Mouse (Mus musculus) lung, embryonic 16.5 days (tissue): Measurements from ENCODE around the gene Nrxn3. TPM values are rescaled to one million over a fixed set of nuclear protein-coding genes. Genes with fewer than 3 reads are reported as not detected.

Source experiments
- ATAC-seq: fragments of 200-750 bp; cut with Nextera tagmentation; 2 replicates; pipeline ENCODE4 v1.8.0; 2017; ENCODE audit warnings: low read depth, mild to moderate bottlenecking, moderate library complexity
- H3K27ac ChIP-seq: fragments of 300-500 bp; sonication (generic); 2 replicates; pipeline ENCODE4 v1.5.1; 2014; ENCODE audit warnings: mild to moderate bottlenecking, control low read depth, low read length
- H3K27me3 ChIP-seq: fragments of 300-500 bp; sonication (generic); 2 replicates; pipeline ENCODE4 v1.6.1; 2014; ENCODE audit warnings: low read depth, low read length, mixed read lengths; ENCODE audit not compliant: control insufficient read depth, insufficient read depth
- H3K36me3 ChIP-seq: fragments of 300-500 bp; sonication (generic); 2 replicates; pipeline ENCODE4 v1.6.1; 2014; ENCODE audit warnings: low read length; ENCODE audit not compliant: control insufficient read depth, insufficient read depth
- H3K4me1 ChIP-seq: fragments of 300-500 bp; sonication (generic); replicated peaks from 2 replicates; pipeline ENCODE4 v1.6.1; 2014; ENCODE audit warnings: low read length, mixed read lengths; ENCODE audit not compliant: control insufficient read depth, insufficient read depth
- H3K4me2 ChIP-seq: fragments of 300-500 bp; sonication (generic); 2 replicates; pipeline ENCODE4 v1.6.1; 2014; ENCODE audit warnings: low read depth, low read length, control low read depth
- H3K4me3 ChIP-seq: fragments of 300-500 bp; sonication (generic); 2 replicates; pipeline ENCODE4 v1.5.1; 2014; ENCODE audit warnings: mild to moderate bottlenecking, low read length, control low read depth
- H3K9ac ChIP-seq: fragments of 300-500 bp; sonication (generic); 2 replicates; pipeline ENCODE4 v1.6.1; 2014; ENCODE audit warnings: low read length, control low read depth
- H3K9me3 ChIP-seq: fragments of 300-500 bp; sonication (generic); 2 replicates; pipeline ENCODE4 v1.6.1; 2016; ENCODE audit warnings: low read length; ENCODE audit not compliant: control insufficient read depth
- WGBS: fragments of 180-500 bp; shearing (Covaris S2); extraction: QIAGEN DNeasy Blood & Tissue Kit; methylation state at CpG from one replicate; pipeline ENCODE4 v1.1.7; 2014; 5-methylcytosine and 5-hydroxymethylcytosine counted together
- polyA plus RNA-seq: library from polyadenylated mRNA; unstranded; fragments of >200 nt; fragmentation: Nextera tagmentation; extraction: Ambion mirVana; gene quantifications from 2 replicates; pipeline ENCODE4 v1.2.1, GENCODE M21; 2015

Nrxn3 gene
- polyA plus RNA-seq, 1 experiment from 2014 or later: 3.1 TPM

DNA sequence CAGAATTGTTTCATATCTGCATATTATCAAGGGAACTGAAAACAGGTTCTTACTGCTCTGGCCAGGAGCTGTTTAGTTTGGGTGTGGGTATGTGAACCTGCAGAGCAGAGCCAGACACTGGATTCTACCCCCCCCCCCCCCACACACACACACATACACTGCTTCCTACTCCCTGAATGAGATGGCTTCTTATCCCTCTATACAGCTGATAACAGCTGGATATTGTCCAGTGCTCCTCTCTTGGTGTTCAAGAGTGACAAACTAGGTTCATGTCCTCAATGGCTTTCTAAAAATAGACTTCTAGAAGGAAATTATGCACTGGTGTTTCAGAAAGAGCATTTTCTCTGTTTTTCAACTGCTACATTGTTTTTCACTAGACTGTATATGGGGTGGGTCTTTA, 713.8 kb downstream of the Nrxn3 start:
- H3K4me1 ChIP-seq: no peaks in the 10 kb centered on the region
- no peak for ATAC-seq
- no peaks in the 10 kb centered on the region for H3K9me3 ChIP-seq
- H3K4me3 ChIP-seq: no peak overlapping the region
- H3K4me2 ChIP-seq: no peak overlapping the region
- H3K27me3 ChIP-seq: no peaks in the 10 kb centered on the region
- no peaks in the 10 kb centered on the region for H3K36me3 ChIP-seq
- no peak overlapping the region for H3K27ac ChIP-seq
- H3K9ac ChIP-seq: no peak overlapping the region

DNA sequence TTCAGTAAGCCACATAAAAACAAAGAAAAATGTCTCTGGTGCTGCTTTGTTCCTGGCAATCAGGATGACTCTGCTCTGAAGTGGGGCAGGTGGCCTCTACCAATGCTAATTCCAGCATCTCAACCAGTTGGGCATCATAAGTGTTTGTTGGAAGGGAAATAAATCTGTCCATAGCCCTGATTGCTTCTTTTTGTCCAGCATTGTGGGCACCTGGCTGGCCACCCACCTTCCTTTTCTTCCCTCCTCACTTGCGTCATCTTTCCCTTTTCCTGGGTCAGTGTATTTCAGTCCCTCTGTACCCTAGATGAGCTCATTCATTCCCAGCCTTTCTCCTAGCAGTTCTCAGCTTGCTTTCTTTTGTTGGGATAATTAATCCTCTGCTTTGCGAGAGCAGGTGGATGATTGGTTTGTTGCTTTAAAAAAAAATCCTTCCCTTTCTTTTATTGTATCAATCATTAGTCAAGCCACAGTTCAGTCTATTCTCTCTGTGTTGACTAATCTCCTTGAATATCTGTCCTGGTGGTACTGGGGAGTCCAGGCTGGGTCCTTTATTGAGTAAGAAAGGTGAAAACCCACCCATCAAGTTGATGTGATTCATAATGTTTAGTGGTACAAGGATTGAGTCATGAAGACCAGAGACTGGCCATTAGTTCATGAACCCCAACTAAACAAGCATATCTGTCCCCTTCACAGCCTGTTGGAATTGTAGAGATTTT, 719.8 kb downstream of the Nrxn3 start:
- no peaks in the 10 kb centered on the region for H3K36me3 ChIP-seq
- 62% methylated on average over 2 of the region's 2 CpGs for WGBS
- no peak overlapping the region for H3K4me3 ChIP-seq
- no peak overlapping the region for H3K4me2 ChIP-seq
- no peak for ATAC-seq
- no peak overlapping the region for H3K27ac ChIP-seq
- no peaks in the 10 kb centered on the region for H3K9me3 ChIP-seq
- H3K9ac ChIP-seq: no peak overlapping the region
- no peaks in the 10 kb centered on the region for H3K27me3 ChIP-seq
- no peaks in the 10 kb centered on the region for H3K4me1 ChIP-seq

- Histone ChIP-seq H3K4me3 (no peak overlapping the region), H3K9ac (no peak overlapping the region), H3K4me2 (no peak overlapping the region), H3K9me3 (no peaks in the 10 kb centered on the region), H3K27me3 (no peaks in the 10 kb centered on the region), H3K27ac (no peak overlapping the region), H3K36me3 (no peaks in the 10 kb centered on the region), H3K4me1 (no peaks in the 10 kb centered on the region)
- WGBS: 0% methylated on average over 2 of the region's 2 CpGs
- no peak for ATAC-seq
Measured at GRCm38 (mm10) chr12:89450667-89451298, 728.1 kb downstream of the Nrxn3 start.

DNA sequence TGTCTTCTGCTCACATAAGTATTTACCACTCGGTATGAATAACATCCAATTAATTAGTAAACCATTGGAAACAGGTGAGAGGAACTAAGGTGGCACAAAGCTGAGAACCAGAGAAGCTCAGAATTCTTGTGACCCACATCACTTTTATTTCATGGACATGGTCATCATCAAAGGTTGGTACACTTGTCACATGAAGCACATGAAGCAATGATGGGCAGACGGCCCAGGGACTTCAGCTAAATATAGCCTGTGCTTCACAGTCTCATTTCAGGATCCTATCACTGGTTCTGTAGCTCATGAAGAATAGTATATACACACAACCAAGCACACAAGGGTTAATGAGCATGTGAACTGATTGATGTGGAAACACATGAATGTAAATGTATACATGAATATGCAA, 747.5 kb downstream of the Nrxn3 start:
- Histone ChIP-seq H3K27ac (no peak overlapping the region), H3K36me3 (no peaks in the 10 kb centered on the region), H3K9me3 (no peaks in the 10 kb centered on the region), H3K4me2 (no peak overlapping the region), H3K4me1 (no peaks in the 10 kb centered on the region), H3K9ac (no peak overlapping the region), H3K4me3 (no peak overlapping the region), H3K27me3 (no peaks in the 10 kb centered on the region)
- 73% methylated on average over 2 of the region's 2 CpGs for WGBS
- no peak for ATAC-seq

GRCm38 (mm10) chr12:89471289-89471688, 748.6 kb downstream of the Nrxn3 start:
- 29% methylated on average over 2 of the region's 2 CpGs for WGBS
- no peak overlapping the region for H3K27ac ChIP-seq
- no peaks in the 10 kb centered on the region for H3K4me1 ChIP-seq
- no peak overlapping the region for H3K4me3 ChIP-seq
- no peaks in the 10 kb centered on the region for H3K9me3 ChIP-seq
- no peak overlapping the region for H3K4me2 ChIP-seq
- ATAC-seq: no peak
- H3K27me3 ChIP-seq: no peaks in the 10 kb centered on the region
- no peaks in the 10 kb centered on the region for H3K36me3 ChIP-seq
- no peak overlapping the region for H3K9ac ChIP-seq

DNA sequence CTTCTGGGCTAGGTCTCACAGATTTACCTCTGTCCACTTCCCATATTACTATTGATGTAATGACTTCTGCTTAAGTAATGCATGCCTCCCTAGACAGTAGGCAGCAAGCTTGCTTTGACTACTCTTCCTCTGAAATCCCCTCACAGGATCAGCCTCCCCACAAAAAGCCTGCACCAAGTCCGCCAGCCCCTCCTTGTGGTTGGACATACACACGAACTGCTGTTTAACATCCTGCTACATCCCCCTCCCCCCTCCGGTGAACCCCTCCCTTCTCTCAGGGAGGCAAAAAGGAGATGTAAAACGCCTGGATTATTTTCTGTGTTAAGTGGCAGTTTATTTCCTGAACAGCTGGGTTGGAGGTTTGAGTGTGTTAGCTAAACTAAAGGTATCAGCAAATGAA, 749.2 kb downstream of the Nrxn3 start:
- no peak overlapping the region for H3K27ac ChIP-seq
- WGBS: 35% methylated on average over 4 of the region's 4 CpGs
- no peak for ATAC-seq

GRCm38 (mm10) chr12:89479096-89479495, 756.4 kb downstream of the Nrxn3 start:
- Histone ChIP-seq H3K27me3 (no peaks in the 10 kb centered on the region), H3K9me3 (no peaks in the 10 kb centered on the region), H3K4me1 (no peaks in the 10 kb centered on the region), H3K27ac (no peak overlapping the region), H3K4me2 (no peak overlapping the region), H3K4me3 (no peak overlapping the region), H3K36me3 (no peaks in the 10 kb centered on the region), H3K9ac (no peak overlapping the region)
- no peak for ATAC-seq
- WGBS: 24% methylated on average over 4 of the region's 4 CpGs

More for the DNA sequence above, 749.2 kb downstream of the Nrxn3 start:
- H3K4me2 ChIP-seq: no peak overlapping the region
- H3K4me3 ChIP-seq: no peak overlapping the region
- H3K4me1 ChIP-seq: no peaks in the 10 kb centered on the region
- no peak overlapping the region for H3K9ac ChIP-seq
- no peaks in the 10 kb centered on the region for H3K27me3 ChIP-seq
- no peaks in the 10 kb centered on the region for H3K9me3 ChIP-seq
- H3K36me3 ChIP-seq: no peaks in the 10 kb centered on the region

DNA sequence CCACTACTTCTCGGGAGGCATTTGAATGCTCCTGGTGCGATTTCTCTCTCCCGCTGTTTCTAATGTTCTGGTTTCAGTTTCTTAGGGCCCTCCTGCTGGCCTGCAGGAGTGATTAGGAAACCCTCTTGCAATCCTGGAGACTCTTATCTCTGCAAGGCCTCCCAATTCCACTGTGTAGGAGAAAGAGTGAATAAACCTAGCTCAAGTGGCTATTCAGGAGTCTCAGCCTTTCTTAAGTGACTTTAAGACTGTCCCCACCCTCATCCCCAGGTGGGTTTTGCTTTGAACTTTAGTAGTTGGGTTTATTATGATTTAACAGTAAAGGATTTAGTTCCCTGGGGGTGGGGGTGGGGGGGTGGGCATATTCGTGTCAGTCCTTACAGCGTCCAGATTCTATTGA, 759.5 kb downstream of the Nrxn3 start:
- no peak overlapping the region for H3K9ac ChIP-seq
- H3K36me3 ChIP-seq: no peaks in the 10 kb centered on the region
- H3K27ac ChIP-seq: peak overlapping the region; percentile 27
- H3K4me3 ChIP-seq: peak overlapping the region; percentile 10; the same call in 1 of the 2 replicates
- ATAC-seq: peak; percentile 89
- H3K27me3 ChIP-seq: no peaks in the 10 kb centered on the region
- H3K4me1 ChIP-seq: no peaks in the 10 kb centered on the region
- peak overlapping the region; percentile 21 for H3K4me2 ChIP-seq
- WGBS: 33% methylated on average over 5 of the region's 5 CpGs
- no peaks in the 10 kb centered on the region for H3K9me3 ChIP-seq

DNA sequence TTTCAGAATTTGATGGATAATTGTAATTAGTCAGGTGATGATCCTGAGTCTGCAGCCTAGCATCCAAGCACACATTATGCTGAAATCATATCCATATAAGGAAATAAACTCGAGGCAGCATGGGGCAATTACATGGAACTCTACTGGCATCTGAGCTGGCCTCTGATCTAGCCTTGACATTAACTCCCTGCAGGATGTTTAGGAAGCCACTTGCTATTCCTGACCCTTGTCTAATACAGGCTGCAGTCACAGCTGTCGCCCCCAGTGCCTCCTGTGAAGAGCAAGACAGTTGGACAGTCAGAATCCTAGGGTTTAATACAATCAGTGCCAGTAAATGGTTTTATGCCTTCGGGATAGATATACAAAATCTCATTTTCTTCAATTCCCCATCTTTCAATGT, 781.4 kb downstream of the Nrxn3 start:
- Histone ChIP-seq H3K27ac (no peak overlapping the region), H3K9me3 (no peaks in the 10 kb centered on the region), H3K4me2 (no peak overlapping the region), H3K27me3 (no peaks in the 10 kb centered on the region), H3K4me1 (no peaks in the 10 kb centered on the region), H3K36me3 (no peaks in the 10 kb centered on the region), H3K9ac (no peak overlapping the region), H3K4me3 (no peak overlapping the region)
- ATAC-seq: no peak
- 51% methylated on average over 3 of the region's 3 CpGs for WGBS
